In genomic region chr12:51865790-51866179, GRCm38 (mm10) we compare ENCODE assay signal across 8 mouse cellular contexts. TPM values are rescaled to one million over a fixed set of nuclear protein-coding genes. Genes with fewer than 3 reads are reported as not detected.
DNase-seq lines count a peak whose midpoint lies in the region; ATAC-seq and TF ChIP-seq lines count a peak whose summit lies in the region.

No protein-coding gene starts in this region.

- no peaks in the 10 kb centered on the region for H3K27me3 ChIP-seq in spleen, adult 2 months (ENCODE audit: control insufficient read depth, insufficient read depth, low read length)
- peaks cover 11% of the 10 kb centered on the region for H3K27me3 ChIP-seq in midbrain, embryonic 13.5 days

- H3K9me3 ChIP-seq in midbrain, embryonic 13.5 days, result no peaks in the 10 kb centered on the region

- H3K4me2 ChIP-seq in midbrain, embryonic 13.5 days (replicated peaks), result no peak overlapping the region

- peak; percentile 78 for ATAC-seq in common myeloid progenitor, adult 5-6 weeks (replicated peaks; ENCODE audit: low read depth, poor library complexity, severe bottlenecking)
- peak; percentile 91 for ATAC-seq in midbrain, embryonic 13.5 days

- 25% methylated on average over 4 of the region's 4 CpGs for WGBS in spleen, adult 2 months
- 11% methylated on average over 4 of the region's 4 CpGs for WGBS in midbrain, embryonic 13.5 days

- no peaks in the 10 kb centered on the region for H3K36me3 ChIP-seq in spleen, adult 2 months (ENCODE audit: control insufficient read depth, insufficient read depth, low read length)
- no peaks in the 10 kb centered on the region for H3K36me3 ChIP-seq in midbrain, embryonic 13.5 days

- no peak for TF ChIP-seq CTCF in spleen, adult 2 months (IDR thresholded peaks at IDR 0.05; ENCODE audit: extremely low read depth, insufficient read depth, insufficient read length, insufficient replicate concordance)

- peaks cover 25% of the 10 kb centered on the region; the same call in 1 of the 2 replicates for H3K4me1 ChIP-seq in spleen, adult 2 months (ENCODE audit: control insufficient read depth, insufficient read depth, insufficient read length)
- peaks cover 23% of the 10 kb centered on the region for H3K4me1 ChIP-seq in midbrain, embryonic 13.5 days (replicated peaks)

- no peak overlapping the region for H3K4me3 ChIP-seq in spleen, adult 2 months (ENCODE audit: extremely low read depth, insufficient read depth, insufficient read length)
- no peak overlapping the region for H3K4me3 ChIP-seq in midbrain, embryonic 13.5 days (replicated peaks)

- DNase-seq in spleen, adult 2 months (ENCODE audit: low read depth in 1 of 2, low spot score in 2 of 2), result peak in 1 of 2 experiments; percentile 90
- DNase-seq in spleen, postnatal 10 days (ENCODE audit: low spot score in 2 of 2), result no peak
- peak; percentile 35 to 60 for DNase-seq in heart, adult 9 months (ENCODE audit: low spot score in 2 of 2)
- DNase-seq in kidney, postnatal 36 days, result peak; percentile 33 to 39
- DNase-seq in right cerebral cortex, postnatal 4 days, result no peak
- DNase-seq in cerebellum, adult 9-11 months, result no peak

- no peak for TF ChIP-seq POLR2A in spleen, adult 2 months (IDR thresholded peaks at IDR 0.05; ENCODE audit: low read depth, low read length)

- no peak overlapping the region for H3K9ac ChIP-seq in midbrain, embryonic 13.5 days (replicated peaks)

- peak overlapping the region; percentile 74 for H3K27ac ChIP-seq in spleen, adult 2 months (ENCODE audit: insufficient read depth, low read length)
- H3K27ac ChIP-seq in midbrain, embryonic 13.5 days, result peak overlapping the region; percentile 68

RNA-seq across cellular contexts. Expression of gene Hectd1, which starts 36.4 kb away (rescaled TPM):
- polyA plus RNA-seq in spleen, adult 2 months (2012; rRNA removed), result 11.1 and 12.8 TPM in 2 replicates
- 130 and 143 TPM in 2 replicates for total RNA-seq in common myeloid progenitor, adult 5-6 weeks (2017)
- 37.0 and 37.2 TPM in 2 replicates for polyA plus RNA-seq in midbrain, embryonic 13.5 days (2015; fragmentation: Nextera tagmentation; extraction: Ambion mirVana)

Comparison
In these comparisons a context has a peak if more than half of its experiments do, and no peak if none do; other contexts are left out.
1. DNase-seq: peak in heart, adult 9 months (2 of 2) and kidney, postnatal 36 days (2 of 2); none in spleen, postnatal 10 days (0 of 2), right cerebral cortex, postnatal 4 days (single experiment) and cerebellum, adult 9-11 months (single experiment).